Mouse (Mus musculus) midbrain, embryonic 12.5 days (tissue): ENCODE results near the gene Ablim2. TPM values are rescaled to one million over a fixed set of nuclear protein-coding genes. Genes with fewer than 3 reads are reported as not detected.

Experiments
- ATAC-seq: fragments of 200-750 bp; cut with Nextera tagmentation; 2 replicates; pipeline ENCODE4 v1.8.0; 2017; ENCODE audit warnings: low read depth, moderate TSS enrichment, moderate library complexity; ENCODE audit not compliant: low FRiP score
- H3K27ac ChIP-seq: fragments of 300-500 bp; sonication (generic); replicated peaks from 2 replicates; pipeline ENCODE4 v1.5.1; 2016; ENCODE audit warnings: mild to moderate bottlenecking
- H3K27me3 ChIP-seq: fragments of 300-500 bp; sonication (generic); 2 replicates; pipeline ENCODE4 v1.6.1; 2016; ENCODE audit warnings: mild to moderate bottlenecking
- H3K36me3 ChIP-seq: fragments of 300-500 bp; sonication (generic); 2 replicates; pipeline ENCODE4 v1.6.1; 2016
- H3K4me1 ChIP-seq: fragments of 300-500 bp; sonication (generic); 2 replicates; pipeline ENCODE4 v1.6.1; 2016
- H3K4me2 ChIP-seq: fragments of 300-500 bp; sonication (generic); replicated peaks from 2 replicates; pipeline ENCODE4 v1.6.1; 2016; ENCODE audit warnings: mild to moderate bottlenecking, moderate library complexity
- H3K4me3 ChIP-seq: fragments of 300-500 bp; sonication (generic); 2 replicates; pipeline ENCODE4 v1.5.1; 2016; ENCODE audit warnings: mild to moderate bottlenecking
- H3K9ac ChIP-seq: fragments of 300-500 bp; sonication (generic); replicated peaks from 2 replicates; pipeline ENCODE4 v1.6.1; 2016; ENCODE audit warnings: mild to moderate bottlenecking, moderate library complexity
- H3K9me3 ChIP-seq: fragments of 300-500 bp; sonication (generic); 2 replicates; pipeline ENCODE4 v1.6.1; 2016; ENCODE audit warnings: mild to moderate bottlenecking
- WGBS: fragments of 180-500 bp; shearing (Covaris S2); methylation state at CpG from one replicate; pipeline ENCODE4 v1.1.7; 2016; 5-methylcytosine and 5-hydroxymethylcytosine counted together
- polyA plus RNA-seq: library from polyadenylated mRNA; unstranded; fragments of >200 nt; fragmentation: Nextera tagmentation; extraction: Ambion mirVana; gene quantifications from 2 replicates; pipeline ENCODE4 v1.2.1, GENCODE M21; 2016

The Ablim2 gene
- polyA plus RNA-seq, result 1.1 and 1.2 TPM in 2 replicates

GRCm38 (mm10) chr5:35757639-35758001 lies at the start of gene Ablim2:
Gene Ablim2 (plus strand): TSS chr5:35757880.
- Histone ChIP-seq H3K27ac (0 out of 2 replicates have a peak within 1 kb of the TSS, but pooled peaks have one; percentile 36), H3K9ac (peak within 1 kb of the TSS; percentile 65), H3K27me3 (peaks cover 67% of the 10 kb centered on the region), H3K4me2 (peak within 1 kb of the TSS; percentile 98), H3K36me3 (no peaks in the 10 kb centered on the region), H3K9me3 (no peaks in the 10 kb centered on the region), H3K4me3 (peak within 1 kb of the TSS; percentile 57), H3K4me1 (peaks cover 13% of the 10 kb centered on the region)
- peak; percentile 96 for ATAC-seq
- WGBS, result under 1% methylated on average over 33 of the region's 35 CpGs

GRCm38 (mm10) chr5:35710481-35710880 lies 47.2 kb upstream of the Ablim2 start:
- Histone ChIP-seq H3K4me3 (no peak overlapping the region), H3K36me3 (no peaks in the 10 kb centered on the region), H3K27me3 (no peaks in the 10 kb centered on the region), H3K4me2 (no peak overlapping the region), H3K4me1 (0 out of 2 replicates have a peak, but pooled peaks cover 4% of the 10 kb centered on the region), H3K9me3 (no peaks in the 10 kb centered on the region), H3K27ac (no peak overlapping the region), H3K9ac (no peak overlapping the region)
- 62% methylated on average over 3 of the region's 3 CpGs for WGBS
- ATAC-seq, result no peak

- H3K27ac ChIP-seq, result no peak overlapping the region
- H3K9ac ChIP-seq, result no peak overlapping the region
- H3K4me3 ChIP-seq, result no peak overlapping the region
- 0 out of 2 replicates have a peak, but pooled peaks cover 4% of the 10 kb centered on the region for H3K4me1 ChIP-seq
- WGBS, result 71% methylated on average over 3 of the region's 3 CpGs
- no peak for ATAC-seq
- no peaks in the 10 kb centered on the region for H3K9me3 ChIP-seq
- H3K36me3 ChIP-seq, result no peaks in the 10 kb centered on the region
- no peaks in the 10 kb centered on the region for H3K27me3 ChIP-seq
- H3K4me2 ChIP-seq, result no peak overlapping the region
Measured at GRCm38 (mm10) chr5:35710931-35711330, 46.7 kb upstream of the Ablim2 start.

- 0 out of 2 replicates have a peak, but pooled peaks cover 4% of the 10 kb centered on the region for H3K4me1 ChIP-seq
- ATAC-seq, result no peak
- WGBS, result 76% methylated on average over 5 of the region's 5 CpGs
- H3K4me2 ChIP-seq, result no peak overlapping the region
- no peak overlapping the region for H3K4me3 ChIP-seq
- H3K36me3 ChIP-seq, result no peaks in the 10 kb centered on the region
- H3K27ac ChIP-seq, result no peak overlapping the region
- no peaks in the 10 kb centered on the region for H3K27me3 ChIP-seq
- H3K9ac ChIP-seq, result no peak overlapping the region
- no peaks in the 10 kb centered on the region for H3K9me3 ChIP-seq
Measured at GRCm38 (mm10) chr5:35712517-35712916, 45.2 kb upstream of the Ablim2 start.

- 47% methylated on average over 13 of the region's 13 CpGs for WGBS
- Histone ChIP-seq H3K27ac (no peak overlapping the region), H3K27me3 (no peaks in the 10 kb centered on the region), H3K4me1 (0 out of 2 replicates have a peak, but pooled peaks cover 4% of the 10 kb centered on the region), H3K36me3 (no peaks in the 10 kb centered on the region), H3K4me2 (no peak overlapping the region), H3K9ac (no peak overlapping the region), H3K9me3 (no peaks in the 10 kb centered on the region), H3K4me3 (no peak overlapping the region)
- ATAC-seq, result peak; percentile 82
Measured at GRCm38 (mm10) chr5:35713649-35714354, 43.9 kb upstream of the Ablim2 start.

GRCm38 (mm10) chr5:35717455-35717854 lies 40.2 kb upstream of the Ablim2 start:
- H3K27me3 ChIP-seq, result no peaks in the 10 kb centered on the region
- WGBS, result 84% methylated on average over 5 of the region's 5 CpGs
- ATAC-seq, result no peak
- no peak overlapping the region for H3K27ac ChIP-seq
- no peaks in the 10 kb centered on the region for H3K4me1 ChIP-seq
- no peak overlapping the region for H3K4me3 ChIP-seq
- no peak overlapping the region for H3K9ac ChIP-seq
- H3K4me2 ChIP-seq, result no peak overlapping the region
- no peaks in the 10 kb centered on the region for H3K36me3 ChIP-seq
- H3K9me3 ChIP-seq, result no peaks in the 10 kb centered on the region

- ATAC-seq, result no peak
- 58% methylated on average over 4 of the region's 4 CpGs for WGBS
- no peaks in the 10 kb centered on the region for H3K9me3 ChIP-seq
- no peak overlapping the region for H3K27ac ChIP-seq
- no peak overlapping the region for H3K4me2 ChIP-seq
- no peaks in the 10 kb centered on the region for H3K4me1 ChIP-seq
- H3K4me3 ChIP-seq, result no peak overlapping the region
- H3K36me3 ChIP-seq, result no peaks in the 10 kb centered on the region
- H3K27me3 ChIP-seq, result no peaks in the 10 kb centered on the region
- no peak overlapping the region for H3K9ac ChIP-seq
Measured at GRCm38 (mm10) chr5:35717946-35718345, 39.7 kb upstream of the Ablim2 start.

GRCm38 (mm10) chr5:35718817-35719216 lies 38.9 kb upstream of the Ablim2 start:
- no peak overlapping the region for H3K4me2 ChIP-seq
- no peak for ATAC-seq
- no peaks in the 10 kb centered on the region for H3K36me3 ChIP-seq
- no peaks in the 10 kb centered on the region for H3K27me3 ChIP-seq
- no peak overlapping the region for H3K4me3 ChIP-seq
- no peak overlapping the region for H3K9ac ChIP-seq
- WGBS, result 77% methylated on average over 11 of the region's 11 CpGs
- H3K4me1 ChIP-seq, result no peaks in the 10 kb centered on the region
- H3K27ac ChIP-seq, result no peak overlapping the region
- no peaks in the 10 kb centered on the region for H3K9me3 ChIP-seq

GRCm38 (mm10) chr5:35719343-35719742 lies 38.3 kb upstream of the Ablim2 start:
- no peak for ATAC-seq
- Histone ChIP-seq H3K27me3 (no peaks in the 10 kb centered on the region), H3K4me2 (no peak overlapping the region), H3K9ac (no peak overlapping the region), H3K9me3 (no peaks in the 10 kb centered on the region), H3K27ac (no peak overlapping the region), H3K36me3 (no peaks in the 10 kb centered on the region), H3K4me1 (no peaks in the 10 kb centered on the region), H3K4me3 (no peak overlapping the region)

- Histone ChIP-seq H3K36me3 (no peaks in the 10 kb centered on the region), H3K9me3 (no peaks in the 10 kb centered on the region), H3K4me1 (no peaks in the 10 kb centered on the region), H3K27ac (no peak overlapping the region), H3K4me3 (no peak overlapping the region), H3K4me2 (no peak overlapping the region), H3K9ac (no peak overlapping the region), H3K27me3 (no peaks in the 10 kb centered on the region)
- 93% methylated on average over 1 of the region's 1 CpGs for WGBS
- ATAC-seq, result no peak
Measured at GRCm38 (mm10) chr5:35719880-35720279, 37.8 kb upstream of the Ablim2 start.

GRCm38 (mm10) chr5:35721933-35722332 lies 35.7 kb upstream of the Ablim2 start:
- Histone ChIP-seq H3K27ac (no peak overlapping the region), H3K9me3 (no peaks in the 10 kb centered on the region), H3K4me3 (no peak overlapping the region), H3K4me1 (no peaks in the 10 kb centered on the region), H3K4me2 (no peak overlapping the region), H3K9ac (no peak overlapping the region), H3K36me3 (no peaks in the 10 kb centered on the region), H3K27me3 (no peaks in the 10 kb centered on the region)
- ATAC-seq, result no peak
- 86% methylated on average over 2 of the region's 2 CpGs for WGBS

- H3K4me2 ChIP-seq, result no peak overlapping the region
- WGBS, result 56% methylated on average over 2 of the region's 2 CpGs
- no peak overlapping the region for H3K4me3 ChIP-seq
- H3K27ac ChIP-seq, result no peak overlapping the region
- no peaks in the 10 kb centered on the region for H3K36me3 ChIP-seq
- H3K4me1 ChIP-seq, result no peaks in the 10 kb centered on the region
- no peak for ATAC-seq
- H3K9me3 ChIP-seq, result no peaks in the 10 kb centered on the region
- no peaks in the 10 kb centered on the region for H3K27me3 ChIP-seq
- H3K9ac ChIP-seq, result no peak overlapping the region
Measured at GRCm38 (mm10) chr5:35722654-35723053, 35.0 kb upstream of the Ablim2 start.

- H3K4me1 ChIP-seq, result no peaks in the 10 kb centered on the region
- H3K4me2 ChIP-seq, result no peak overlapping the region
- no peaks in the 10 kb centered on the region for H3K36me3 ChIP-seq
- no peaks in the 10 kb centered on the region for H3K27me3 ChIP-seq
- H3K4me3 ChIP-seq, result no peak overlapping the region
- H3K9ac ChIP-seq, result no peak overlapping the region
- no peak overlapping the region for H3K27ac ChIP-seq
- H3K9me3 ChIP-seq, result no peaks in the 10 kb centered on the region
- WGBS, result 72% methylated on average over 5 of the region's 5 CpGs
- no peak for ATAC-seq
Measured at GRCm38 (mm10) chr5:35723900-35724299, 33.8 kb upstream of the Ablim2 start.
